Mouse (Mus musculus) WW6 (cell line): ENCODE data around the gene Rdh13.
A peak's percentile ranks its signal among the peaks of the same experiment; 100 is the strongest.

Experiments
- DNase-seq: peaks from one replicate; pipeline ENCODE4 v3.0.0-alpha.2; 2013; ENCODE audit warnings: low read depth, low spot score

Gene Rdh13

GRCm38 (mm10) chr7:4445216-4445791 is at the start of gene Rdh13:
Gene Rdh13, minus strand, starts transcription at chr7:4445649.
- DNase-seq, result peak; percentile 76

- no peak for DNase-seq
Observed at GRCm38 (mm10) chr7:4493991-4494390, 48.5 kb upstream of the Rdh13 start.

GRCm38 (mm10) chr7:4492284-4493224 is 47.1 kb upstream of the Rdh13 start:
- no peak for DNase-seq

- DNase-seq, result no peak
Observed at GRCm38 (mm10) chr7:4491308-4491707, 45.9 kb upstream of the Rdh13 start.

GRCm38 (mm10) chr7:4482281-4482680 is 36.8 kb upstream of the Rdh13 start:
- DNase-seq, result no peak

GRCm38 (mm10) chr7:4479674-4480073 is 34.2 kb upstream of the Rdh13 start:
- DNase-seq, result no peak

GRCm38 (mm10) chr7:4478796-4479291 is 33.4 kb upstream of the Rdh13 start:
- no peak for DNase-seq

GRCm38 (mm10) chr7:4478021-4478795 is 32.8 kb upstream of the Rdh13 start:
- DNase-seq, result peak; percentile 79

GRCm38 (mm10) chr7:4473940-4474339 is 28.5 kb upstream of the Rdh13 start:
- no peak for DNase-seq

GRCm38 (mm10) chr7:4471179-4471555 is 25.7 kb upstream of the Rdh13 start:
- no peak for DNase-seq

GRCm38 (mm10) chr7:4470275-4471178 is 25.1 kb upstream of the Rdh13 start:
- no peak for DNase-seq

- no peak for DNase-seq
Observed at GRCm38 (mm10) chr7:4467801-4468200, 22.4 kb upstream of the Rdh13 start.

GRCm38 (mm10) chr7:4464194-4464824 is 18.9 kb upstream of the Rdh13 start:
- DNase-seq, result no peak

GRCm38 (mm10) chr7:4460576-4461434 is 15.4 kb upstream of the Rdh13 start, which contains the start of gene Eps8l1:
Gene Eps8l1, plus strand, starts transcription at chr7:4460674.
- no peak for DNase-seq

GRCm38 (mm10) chr7:4452644-4453043 is 7.2 kb upstream of the Rdh13 start:
- no peak for DNase-seq

- DNase-seq, result no peak
Observed at GRCm38 (mm10) chr7:4449211-4449610, 3.8 kb upstream of the Rdh13 start.

- no peak for DNase-seq
Observed at GRCm38 (mm10) chr7:4448439-4448838, 3.0 kb upstream of the Rdh13 start.

- no peak for DNase-seq
Observed at GRCm38 (mm10) chr7:4447138-4447537, 1.7 kb upstream of the Rdh13 start.

- DNase-seq, result no peak
Observed at GRCm38 (mm10) chr7:4440549-4440948, 4.9 kb downstream of the Rdh13 start.
